Mouse (Mus musculus) lung, embryonic 16.5 days (tissue): ENCODE measurements around the gene Ubqln2. TPM values are rescaled to one million over a fixed set of nuclear protein-coding genes. Genes with fewer than 3 reads are reported as not detected.

Source experiments
- ATAC-seq: fragments of 200-750 bp; cut with Nextera tagmentation; 2 replicates; pipeline ENCODE4 v1.8.0; 2017; ENCODE audit warnings: low read depth, mild to moderate bottlenecking, moderate library complexity
- H3K27ac ChIP-seq: fragments of 300-500 bp; sonication (generic); 2 replicates; pipeline ENCODE4 v1.5.1; 2014; ENCODE audit warnings: mild to moderate bottlenecking, control low read depth, low read length
- H3K27me3 ChIP-seq: fragments of 300-500 bp; sonication (generic); 2 replicates; pipeline ENCODE4 v1.6.1; 2014; ENCODE audit warnings: low read depth, low read length, mixed read lengths; ENCODE audit not compliant: control insufficient read depth, insufficient read depth
- H3K36me3 ChIP-seq: fragments of 300-500 bp; sonication (generic); 2 replicates; pipeline ENCODE4 v1.6.1; 2014; ENCODE audit warnings: low read length; ENCODE audit not compliant: control insufficient read depth, insufficient read depth
- H3K4me1 ChIP-seq: fragments of 300-500 bp; sonication (generic); replicated peaks from 2 replicates; pipeline ENCODE4 v1.6.1; 2014; ENCODE audit warnings: low read length, mixed read lengths; ENCODE audit not compliant: control insufficient read depth, insufficient read depth
- H3K4me2 ChIP-seq: fragments of 300-500 bp; sonication (generic); 2 replicates; pipeline ENCODE4 v1.6.1; 2014; ENCODE audit warnings: low read depth, low read length, control low read depth
- H3K4me3 ChIP-seq: fragments of 300-500 bp; sonication (generic); 2 replicates; pipeline ENCODE4 v1.5.1; 2014; ENCODE audit warnings: mild to moderate bottlenecking, low read length, control low read depth
- H3K9ac ChIP-seq: fragments of 300-500 bp; sonication (generic); 2 replicates; pipeline ENCODE4 v1.6.1; 2014; ENCODE audit warnings: low read length, control low read depth
- H3K9me3 ChIP-seq: fragments of 300-500 bp; sonication (generic); 2 replicates; pipeline ENCODE4 v1.6.1; 2016; ENCODE audit warnings: low read length; ENCODE audit not compliant: control insufficient read depth
- WGBS: fragments of 180-500 bp; shearing (Covaris S2); extraction: QIAGEN DNeasy Blood & Tissue Kit; methylation state at CpG from one replicate; pipeline ENCODE4 v1.1.7; 2014; 5-methylcytosine and 5-hydroxymethylcytosine counted together
- polyA plus RNA-seq: library from polyadenylated mRNA; unstranded; fragments of >200 nt; fragmentation: Nextera tagmentation; extraction: Ambion mirVana; gene quantifications from 2 replicates; pipeline ENCODE4 v1.2.1, GENCODE M21; 2015

Ubqln2 gene
- polyA plus RNA-seq = 14.5 and 16.3 TPM in 2 replicates

GRCm38 (mm10) chrX:153497688-153498516 lies at the start of gene Ubqln2:
Ubqln2 (plus strand) TSS chrX:153498227.
- peak within 1 kb of the TSS; percentile 62 for H3K4me3 ChIP-seq

GRCm38 (mm10) chrX:153451946-153452345 lies 46.1 kb upstream of the Ubqln2 start:
- no peaks in the 10 kb centered on the region for H3K36me3 ChIP-seq
- no peak overlapping the region for H3K4me2 ChIP-seq
- H3K4me3 ChIP-seq = no peak overlapping the region
- H3K9ac ChIP-seq = no peak overlapping the region
- no peaks in the 10 kb centered on the region for H3K9me3 ChIP-seq
- H3K27ac ChIP-seq = no peak overlapping the region
- no peaks in the 10 kb centered on the region for H3K4me1 ChIP-seq
- WGBS = 54% methylated on average over 5 of the region's 5 CpGs
- ATAC-seq = no peak
- H3K27me3 ChIP-seq = no peaks in the 10 kb centered on the region

More at GRCm38 (mm10) chrX:153497688-153498516, at the start of gene Ubqln2:
- peak within 1 kb of the TSS; percentile 93 for H3K27ac ChIP-seq
- no peaks in the 10 kb centered on the region for H3K4me1 ChIP-seq
- peaks cover 3% of the 10 kb centered on the region; the same call in 1 of the 2 replicates for H3K9me3 ChIP-seq
- 27% methylated on average over 19 of the region's 76 CpGs for WGBS
- H3K27me3 ChIP-seq = no peaks in the 10 kb centered on the region
- H3K9ac ChIP-seq = peak within 1 kb of the TSS; percentile 85
- H3K36me3 ChIP-seq = no peaks in the 10 kb centered on the region
- ATAC-seq = peak; percentile 95
- H3K4me2 ChIP-seq = peak within 1 kb of the TSS; percentile 65

GRCm38 (mm10) chrX:153476760-153477248 lies 21.2 kb upstream of the Ubqln2 start:
- no peak for ATAC-seq
- Histone ChIP-seq H3K4me3 (no peak overlapping the region), H3K36me3 (no peaks in the 10 kb centered on the region), H3K4me2 (no peak overlapping the region), H3K9me3 (no peaks in the 10 kb centered on the region), H3K27me3 (no peaks in the 10 kb centered on the region), H3K9ac (no peak overlapping the region), H3K4me1 (no peaks in the 10 kb centered on the region), H3K27ac (no peak overlapping the region)
- 60% methylated on average over 8 of the region's 8 CpGs for WGBS

GRCm38 (mm10) chrX:153492326-153492725 lies 5.7 kb upstream of the Ubqln2 start:
- no peaks in the 10 kb centered on the region for H3K9me3 ChIP-seq
- no peaks in the 10 kb centered on the region for H3K27me3 ChIP-seq
- no peak overlapping the region for H3K9ac ChIP-seq
- no peak overlapping the region for H3K27ac ChIP-seq
- no peak overlapping the region for H3K4me3 ChIP-seq
- no peak overlapping the region for H3K4me2 ChIP-seq
- no peaks in the 10 kb centered on the region for H3K36me3 ChIP-seq
- WGBS = 26% methylated on average over 3 of the region's 3 CpGs
- no peaks in the 10 kb centered on the region for H3K4me1 ChIP-seq
- no peak for ATAC-seq

- Histone ChIP-seq H3K4me2 (peak overlapping the region; percentile 65), H3K36me3 (no peaks in the 10 kb centered on the region), H3K9ac (peak overlapping the region; percentile 85), H3K4me1 (no peaks in the 10 kb centered on the region), H3K27me3 (no peaks in the 10 kb centered on the region), H3K27ac (peak overlapping the region; percentile 93), H3K4me3 (peak overlapping the region; percentile 62), H3K9me3 (peaks cover 3% of the 10 kb centered on the region; the same call in 1 of the 2 replicates)
- 19% methylated on average over 28 of the region's 30 CpGs for WGBS
- ATAC-seq = 0 out of 2 replicates have a peak, but pooled peaks have one; percentile 6
Observed at GRCm38 (mm10) chrX:153498665-153499293, 752 bp downstream of the Ubqln2 start.

GRCm38 (mm10) chrX:153499294-153500046 lies 1.4 kb downstream of the Ubqln2 start:
- WGBS = 20% methylated on average over 29 of the region's 32 CpGs
- no peaks in the 10 kb centered on the region for H3K4me1 ChIP-seq
- H3K36me3 ChIP-seq = no peaks in the 10 kb centered on the region
- peaks cover 3% of the 10 kb centered on the region; the same call in 1 of the 2 replicates for H3K9me3 ChIP-seq
- peak overlapping the region; percentile 85 for H3K9ac ChIP-seq
- H3K27ac ChIP-seq = peak overlapping the region; percentile 13; the same call in 1 of the 2 replicates
- no peaks in the 10 kb centered on the region for H3K27me3 ChIP-seq
- H3K4me3 ChIP-seq = peak overlapping the region; percentile 62
- no peak for ATAC-seq
- H3K4me2 ChIP-seq = peak overlapping the region; percentile 65

- Histone ChIP-seq H3K27me3 (no peaks in the 10 kb centered on the region), H3K9ac (peak overlapping the region; percentile 85), H3K36me3 (no peaks in the 10 kb centered on the region), H3K27ac (peak overlapping the region; percentile 13; the same call in 1 of the 2 replicates), H3K4me3 (peak overlapping the region; percentile 62), H3K4me2 (peak overlapping the region; percentile 65), H3K9me3 (peaks cover 3% of the 10 kb centered on the region; the same call in 1 of the 2 replicates), H3K4me1 (no peaks in the 10 kb centered on the region)
- ATAC-seq = no peak
- WGBS = 24% methylated on average over 12 of the region's 12 CpGs
Observed at GRCm38 (mm10) chrX:153500047-153500345, 2.0 kb downstream of the Ubqln2 start.

- Histone ChIP-seq H3K4me2 (no peak overlapping the region), H3K27me3 (no peaks in the 10 kb centered on the region), H3K9me3 (no peaks in the 10 kb centered on the region), H3K36me3 (no peaks in the 10 kb centered on the region), H3K4me3 (no peak overlapping the region), H3K4me1 (no peaks in the 10 kb centered on the region), H3K9ac (no peak overlapping the region), H3K27ac (no peak overlapping the region)
- ATAC-seq = no peak
- 48% methylated on average over 9 of the region's 9 CpGs for WGBS
Observed at GRCm38 (mm10) chrX:153505954-153506353, 7.9 kb downstream of the Ubqln2 start.
